Mouse (Mus musculus) right cerebral cortex, postnatal 36 days (tissue): ENCODE measurements around the gene Spef2.
"Not testable (repeated sequence)": the region's sequence is repeated elsewhere in the genome, so short reads cannot be mapped to it uniquely, and the experiment has no call there.

ENCODE experiments used
- DNase-seq, 2 experiments: peaks; one replicate each; pipeline ENCODE4 v3.0.0; 2022; ENCODE audit warnings: low spot score in 2 of 2, mixed read lengths in 1 of 2

The Spef2 gene

DNA sequence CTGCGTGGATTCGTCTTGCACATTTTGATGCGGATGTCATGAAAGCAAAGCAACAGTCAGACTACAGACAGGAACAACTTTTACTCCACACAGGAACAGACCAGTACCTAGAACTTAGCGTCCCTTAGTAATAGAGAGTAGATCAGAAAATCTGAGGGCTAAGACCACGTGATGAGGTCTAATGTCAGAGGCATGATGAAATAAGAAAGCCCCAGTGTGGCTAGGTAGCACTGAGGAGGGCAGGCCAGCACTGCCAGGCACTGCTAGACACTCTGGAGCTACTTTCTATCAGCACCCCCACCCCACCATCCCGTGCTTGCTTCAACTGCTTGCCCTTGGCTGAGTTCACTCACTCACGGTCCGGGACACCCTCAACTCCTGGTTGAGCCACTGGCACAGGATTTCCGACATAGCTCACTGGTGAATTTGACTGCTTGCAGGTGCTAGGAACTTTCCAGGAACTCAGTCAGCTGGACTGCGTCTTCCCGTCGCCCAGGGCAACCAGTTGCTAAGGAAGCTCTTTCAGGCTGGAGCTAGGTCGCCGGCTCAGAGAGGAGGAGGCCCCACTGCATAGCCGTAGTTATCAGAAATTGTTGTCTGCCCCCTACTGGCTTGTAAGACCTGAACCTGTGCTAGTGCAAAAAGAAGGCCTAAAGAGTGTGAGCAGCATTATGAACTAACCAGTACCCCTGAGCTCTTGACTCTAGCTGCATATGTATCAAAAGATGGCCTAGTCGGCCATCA lies at the start of gene Spef2:
Gene Spef2 (minus strand): TSS at position 510 of the 744 bp plus-strand sequence.
- peak; percentile 22 to 46 for DNase-seq

DNA sequence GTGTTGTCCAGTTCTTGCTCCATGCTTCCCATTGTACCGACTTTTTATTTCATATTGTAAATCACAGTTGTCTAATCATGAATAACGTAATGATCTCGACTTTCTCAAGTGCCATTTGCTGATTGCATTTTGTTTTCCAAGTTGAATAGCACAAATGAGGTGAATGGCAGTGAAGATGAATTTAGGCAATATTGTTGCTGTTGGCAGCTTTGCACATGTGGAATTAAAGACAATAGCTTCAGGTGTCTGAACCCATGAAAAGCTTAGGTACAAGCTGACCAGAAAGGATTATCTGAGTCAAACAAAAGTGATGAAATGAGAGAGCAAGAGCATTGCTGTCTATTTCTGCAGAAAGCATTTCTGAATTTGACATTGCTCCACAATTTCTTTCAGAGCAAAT lies 45.5 kb upstream of the Spef2 start:
- no peak for DNase-seq

DNA sequence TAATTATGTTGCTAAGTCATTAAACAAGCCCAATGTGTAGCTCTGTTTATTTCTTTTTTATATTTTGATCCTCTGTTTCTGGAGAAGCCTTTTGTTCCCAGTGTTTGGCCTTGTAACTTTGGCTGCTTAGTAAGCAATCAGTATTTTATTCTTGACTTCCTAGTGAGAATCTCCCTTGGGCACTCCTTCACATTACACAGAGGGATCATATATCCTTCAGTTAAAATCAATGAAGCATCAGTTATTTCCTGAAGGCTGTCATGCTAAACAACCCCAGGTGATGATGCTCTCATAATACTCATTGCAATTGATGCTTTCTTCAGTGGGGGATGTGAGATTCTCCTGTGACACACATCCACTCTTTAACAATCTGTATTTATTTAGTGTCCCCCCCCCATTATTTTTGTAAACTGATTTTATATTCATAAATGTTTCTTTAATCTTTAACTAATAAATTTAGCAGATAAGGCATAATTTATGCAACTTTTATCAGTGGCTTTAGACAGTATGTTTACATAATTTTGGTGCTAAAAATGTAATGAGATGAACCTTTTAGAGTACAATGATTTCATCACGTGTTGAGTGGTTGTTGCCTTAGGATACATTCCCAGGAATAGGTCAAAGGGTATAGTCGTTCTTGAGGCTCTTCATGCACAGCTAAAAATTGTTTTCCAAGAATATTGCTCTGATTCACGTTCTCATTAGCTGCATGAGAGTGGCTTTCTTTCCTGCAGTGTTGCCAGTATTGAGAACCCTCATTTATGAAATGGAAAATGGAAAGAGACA lies 39.8 kb upstream of the Spef2 start:
- no peak for DNase-seq

DNA sequence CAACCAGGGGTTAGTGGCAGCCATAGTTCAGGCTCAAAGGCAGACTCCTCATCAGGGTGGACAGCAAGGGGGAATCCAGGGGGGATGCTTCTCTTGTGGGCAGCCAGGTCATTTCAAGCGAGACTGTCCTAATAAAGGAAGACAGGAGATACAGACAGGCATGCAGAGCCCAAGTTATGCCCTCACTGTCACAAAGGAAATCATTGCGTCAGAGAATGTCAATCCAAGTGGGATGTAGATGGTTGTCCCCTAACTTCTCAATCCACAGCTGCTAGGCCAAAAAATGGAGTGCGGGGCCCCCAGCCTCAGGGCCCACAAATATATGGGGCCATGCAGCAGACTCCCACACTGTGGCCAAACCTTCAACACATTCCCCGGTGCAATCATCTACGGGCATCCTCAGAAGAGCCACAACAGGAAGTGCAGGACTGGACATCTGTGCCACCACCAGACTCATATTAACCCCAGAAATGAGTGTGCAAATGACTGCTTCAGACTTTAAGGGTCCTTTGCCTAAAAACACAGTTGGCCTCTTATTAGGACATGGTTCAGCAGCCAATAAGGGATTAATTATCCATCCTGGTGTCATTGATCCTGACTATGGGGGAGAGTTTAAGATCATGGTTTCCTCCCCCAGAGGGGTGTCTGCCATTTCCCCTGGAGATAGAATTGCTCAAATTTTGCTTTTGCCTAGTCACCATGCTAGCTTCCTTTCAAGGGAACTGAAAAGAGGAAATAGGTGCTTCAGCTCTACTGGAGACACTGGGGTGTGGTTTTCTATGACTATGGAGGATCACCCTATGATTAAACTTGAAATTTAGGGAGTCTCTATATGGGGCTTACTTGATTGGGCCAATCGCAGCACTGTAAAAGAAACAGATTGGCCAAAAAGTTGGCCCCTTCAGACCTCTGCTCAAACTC lies 25.8 kb upstream of the Spef2 start:
- DNase-seq = not testable (repeated sequence)

DNA sequence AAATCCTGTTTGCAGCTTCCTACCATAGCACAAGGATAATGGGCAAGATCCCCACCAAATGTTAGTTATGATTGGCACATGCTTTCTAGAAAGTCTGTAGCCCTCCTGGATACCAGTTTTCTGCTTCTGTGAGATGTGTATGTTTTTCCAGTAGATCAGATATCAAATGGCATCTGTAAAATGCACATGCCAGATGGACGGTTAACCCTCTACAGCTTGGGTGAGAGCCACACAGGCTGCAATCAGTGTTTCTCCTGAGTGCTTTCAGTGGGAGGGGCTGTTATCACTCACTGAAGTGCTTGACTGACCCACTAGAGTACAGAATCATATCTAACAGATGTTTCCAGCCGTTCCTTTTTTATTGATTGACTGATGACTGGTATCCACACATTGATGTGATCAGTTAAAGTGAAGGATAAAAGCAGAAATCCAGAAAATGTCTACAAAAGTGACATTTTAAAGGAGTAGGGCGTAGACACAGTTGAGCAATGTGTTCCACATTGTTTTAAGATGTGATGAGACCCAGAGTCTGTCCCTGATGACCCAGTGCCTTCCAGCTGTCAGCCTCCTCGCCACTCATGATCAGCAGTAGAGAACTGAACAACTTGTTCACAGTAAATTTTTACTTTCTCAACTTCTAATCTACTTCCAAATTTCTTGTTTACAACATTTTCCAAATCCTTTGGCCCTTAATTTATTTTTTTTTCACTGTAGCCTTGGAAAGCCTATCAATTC lies 19.7 kb upstream of the Spef2 start:
- DNase-seq = no peak

DNA sequence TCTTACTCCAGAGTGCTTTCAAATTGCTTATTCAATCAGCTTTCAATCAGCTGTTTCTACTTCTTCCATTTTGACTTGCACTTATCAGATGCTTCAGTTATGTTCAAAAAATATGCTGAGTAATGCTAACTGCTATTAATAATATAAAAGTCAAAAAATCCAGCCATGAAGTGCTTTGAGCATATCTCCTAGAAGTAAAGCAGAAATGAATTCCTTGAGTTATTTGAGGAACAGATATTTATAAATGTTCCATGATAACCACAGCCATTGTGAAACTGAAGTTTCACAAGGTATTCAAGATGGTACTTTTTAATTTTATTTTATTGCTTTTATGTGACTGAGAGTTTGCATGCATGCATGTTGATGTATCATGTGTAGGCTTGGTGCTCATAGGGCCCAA lies 18.4 kb upstream of the Spef2 start:
- DNase-seq = no peak

DNA sequence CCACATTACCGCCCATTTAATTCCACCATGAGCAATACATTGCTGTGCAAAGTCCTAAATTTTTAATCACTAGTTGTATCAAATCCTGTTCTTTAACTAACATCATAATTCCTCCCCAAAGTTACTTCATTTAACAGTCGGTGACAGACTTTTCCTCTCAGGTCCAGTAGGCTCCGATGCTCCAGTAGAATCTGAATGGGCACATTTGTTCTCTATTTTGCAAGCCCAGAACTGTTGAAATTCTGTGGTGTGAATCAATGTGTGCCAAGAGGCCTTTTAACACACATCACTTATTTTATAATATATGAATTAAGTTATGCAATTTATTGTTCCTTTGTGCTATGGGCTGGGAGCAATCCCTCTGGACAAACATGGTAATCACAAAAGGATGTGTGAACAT lies 2.3 kb upstream of the Spef2 start:
- DNase-seq = no peak

DNA sequence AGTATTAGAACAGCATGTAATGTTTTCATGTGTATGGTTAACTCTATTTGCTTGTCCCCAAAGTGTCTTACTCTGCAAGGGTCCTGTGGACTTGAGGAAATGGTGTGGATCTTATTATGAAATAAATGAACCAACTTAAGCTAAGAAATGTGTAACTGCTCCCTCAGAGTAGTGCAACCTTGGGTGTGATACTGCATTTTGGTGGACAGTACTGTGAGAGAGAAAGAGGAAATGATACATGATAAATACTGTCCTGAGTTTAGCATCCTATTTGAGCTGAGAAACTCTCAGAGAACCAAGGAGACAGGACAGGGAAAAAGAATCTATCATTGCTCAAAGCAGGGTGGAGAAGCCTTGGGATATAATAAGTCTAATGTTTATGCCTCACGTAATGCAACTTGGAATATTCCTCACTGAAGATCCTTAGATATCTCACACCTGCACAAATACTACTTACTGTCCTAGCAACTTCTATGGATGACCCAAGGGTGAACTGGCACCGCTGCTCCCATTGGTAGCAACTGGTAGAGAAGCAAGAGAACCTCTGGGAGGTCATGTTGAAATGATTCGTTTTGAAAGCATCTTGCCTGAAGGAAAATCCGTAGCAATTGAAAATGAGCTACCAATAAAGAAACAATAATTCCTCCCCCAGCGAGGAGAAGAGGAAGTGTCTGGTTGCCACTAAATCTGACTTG lies 1.1 kb downstream of the Spef2 start:
- DNase-seq = no peak

DNA sequence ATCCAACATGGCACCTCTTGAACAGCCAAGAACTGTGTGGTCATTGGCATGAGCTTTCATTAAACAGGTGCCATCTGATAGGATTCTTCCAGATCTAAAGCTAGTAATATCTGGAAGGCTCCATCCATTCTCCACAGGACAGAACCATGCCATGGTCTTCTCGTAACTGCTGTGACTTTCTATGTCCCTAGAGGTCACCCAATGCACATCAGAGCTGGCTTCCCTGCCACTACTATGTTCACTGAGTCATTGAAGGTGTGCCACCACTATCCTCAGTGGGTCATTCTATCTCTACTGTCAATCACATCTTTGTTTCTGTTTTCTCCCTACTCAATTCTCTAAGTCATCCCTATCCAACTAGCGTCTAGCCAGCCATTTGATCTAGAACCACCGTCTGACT lies 6.5 kb downstream of the Spef2 start:
- DNase-seq = no peak

DNA sequence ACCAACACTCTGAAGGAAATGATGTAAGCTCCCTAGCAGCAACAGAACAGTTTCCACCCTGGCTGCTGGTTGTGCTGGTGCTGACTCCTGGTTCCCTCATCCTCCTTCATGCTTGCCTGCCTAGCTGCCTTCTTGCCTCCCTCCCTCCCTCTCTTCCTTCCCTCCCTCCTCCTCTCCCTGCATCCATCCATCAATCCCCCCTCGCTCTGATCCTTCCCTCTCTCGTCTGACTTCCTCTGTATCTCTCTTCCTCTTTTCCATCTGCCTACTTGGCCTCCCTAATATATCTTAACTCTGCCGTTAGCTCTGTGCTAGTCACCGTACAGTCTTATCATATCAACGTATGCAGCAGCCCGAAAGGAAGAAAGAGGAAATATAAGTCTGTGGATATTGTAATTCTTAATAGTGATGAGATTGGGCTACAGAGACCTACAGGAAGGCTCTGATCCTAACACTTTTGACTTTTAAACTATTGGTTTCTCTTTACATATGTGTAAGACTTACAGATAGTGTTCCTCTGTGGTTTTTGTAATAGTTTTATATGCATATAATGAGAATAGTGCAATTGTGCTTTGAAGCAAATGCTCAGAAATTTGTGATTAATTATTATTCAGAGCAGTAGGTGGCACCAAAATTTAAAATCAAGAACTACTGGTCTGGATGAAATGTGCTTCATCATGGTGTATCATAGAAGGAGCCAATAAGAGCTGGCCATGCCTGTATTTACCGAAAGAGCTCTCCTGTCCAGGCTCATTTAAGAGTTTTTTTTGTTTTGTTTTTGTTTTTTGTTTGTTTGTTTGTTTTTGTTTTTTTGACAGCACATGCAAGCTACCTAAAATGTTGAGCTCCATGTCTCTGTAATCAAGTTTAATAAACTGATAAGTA lies 33.9 kb downstream of the Spef2 start:
- DNase-seq = no peak

DNA sequence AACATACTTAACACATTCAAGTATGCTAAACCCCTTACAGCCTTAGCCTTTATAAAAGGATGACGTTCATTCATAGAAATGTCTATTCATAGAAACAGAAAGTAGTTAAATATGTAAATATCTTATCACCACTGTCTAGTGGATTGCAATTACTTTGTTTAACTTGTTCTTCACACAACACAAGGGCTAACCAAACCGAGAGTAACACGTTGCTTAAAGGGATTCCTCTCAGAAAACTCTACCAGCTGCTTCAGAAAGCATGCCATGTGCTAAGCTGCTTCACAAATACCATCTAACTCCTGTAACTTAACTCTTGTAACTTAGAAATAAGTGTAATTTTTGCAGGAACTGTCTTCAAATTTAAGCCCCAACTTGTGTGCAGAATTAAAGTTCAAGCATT lies 35.0 kb downstream of the Spef2 start:
- no peak for DNase-seq

DNA sequence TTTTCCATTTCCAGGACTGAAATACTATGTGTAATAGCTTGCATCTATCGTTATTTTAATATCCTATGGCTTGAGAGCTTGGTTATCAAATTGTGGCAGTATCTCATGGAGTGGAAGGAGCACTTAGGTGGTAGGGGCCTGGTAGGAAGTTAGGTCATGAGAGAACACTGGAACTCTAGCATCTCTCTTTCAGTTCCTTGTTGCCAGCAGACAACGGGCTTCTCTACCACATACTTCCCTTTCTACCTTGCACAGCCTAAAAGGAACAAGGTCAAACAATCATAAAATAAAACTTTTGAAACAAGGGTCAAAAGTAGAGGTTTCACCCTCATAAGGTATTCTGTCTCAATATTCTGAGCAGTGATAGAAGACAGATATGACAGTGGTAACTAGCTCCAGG lies 38.3 kb downstream of the Spef2 start:
- no peak for DNase-seq

DNA sequence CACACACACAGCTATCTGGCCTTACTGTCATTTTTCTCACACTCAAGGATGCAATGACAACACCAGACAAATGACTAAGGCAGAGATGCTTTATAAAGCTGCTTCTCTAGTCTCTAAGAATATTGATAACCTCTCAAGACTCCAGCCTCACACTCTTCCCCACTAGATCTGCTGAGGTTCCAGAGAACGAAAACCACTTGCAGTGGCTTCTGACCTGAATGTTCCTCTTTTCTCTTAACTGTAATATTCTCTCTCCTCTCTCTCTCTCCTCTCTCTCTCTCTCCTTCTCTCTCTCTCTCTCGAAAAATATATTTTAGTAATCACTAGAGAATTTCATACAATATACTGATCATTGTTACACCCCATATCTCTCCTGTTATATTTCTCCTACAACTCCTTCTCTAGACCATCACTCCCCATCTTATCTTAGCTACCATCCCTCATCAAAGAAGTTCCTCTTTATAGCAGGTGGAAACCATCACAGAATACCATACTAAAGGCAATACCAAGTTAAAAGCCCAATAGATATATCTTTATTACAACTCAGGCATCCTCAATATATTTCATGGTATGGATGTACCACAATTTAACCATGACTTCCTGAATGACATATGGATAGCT lies 42.7 kb downstream of the Spef2 start:
- DNase-seq = no peak

DNA sequence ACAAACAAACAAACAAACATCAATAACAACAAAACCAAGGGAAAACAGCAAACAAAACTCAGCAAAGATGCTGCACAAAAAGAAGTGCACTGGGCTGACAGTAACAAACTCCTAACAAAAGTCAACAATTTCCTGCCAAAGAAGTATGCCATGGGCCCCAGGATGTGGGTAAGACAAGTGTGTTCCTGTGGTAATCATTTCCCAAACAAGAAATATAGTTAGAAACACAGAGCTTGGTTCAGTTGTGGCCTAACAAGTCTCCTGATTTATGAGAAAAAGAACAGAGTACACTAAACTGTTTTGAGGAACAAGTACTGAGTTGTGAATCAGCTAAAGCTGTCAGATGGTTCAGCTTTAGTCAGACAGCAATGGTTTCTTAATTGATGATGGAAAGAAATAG lies 46.8 kb downstream of the Spef2 start:
- DNase-seq = no peak

DNA sequence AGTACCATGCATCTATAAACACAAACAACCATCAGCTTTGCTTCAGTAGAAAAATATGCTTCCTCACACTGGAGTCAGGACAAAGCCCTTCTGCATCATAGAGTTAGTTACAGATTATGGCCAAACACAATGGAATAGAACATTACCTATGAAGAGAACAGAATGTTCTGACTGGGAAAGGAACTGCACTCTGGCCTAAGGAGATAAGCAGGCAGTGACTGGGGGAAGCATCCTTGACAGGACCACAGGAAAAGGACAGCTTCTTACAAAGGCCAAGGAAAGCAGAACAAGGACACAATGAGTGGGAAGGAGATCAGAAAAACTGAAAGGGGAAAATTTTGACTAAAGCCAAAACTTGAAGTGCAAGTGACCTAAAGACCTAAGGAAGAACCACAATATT lies 56.9 kb downstream of the Spef2 start:
- DNase-seq = no peak

DNA sequence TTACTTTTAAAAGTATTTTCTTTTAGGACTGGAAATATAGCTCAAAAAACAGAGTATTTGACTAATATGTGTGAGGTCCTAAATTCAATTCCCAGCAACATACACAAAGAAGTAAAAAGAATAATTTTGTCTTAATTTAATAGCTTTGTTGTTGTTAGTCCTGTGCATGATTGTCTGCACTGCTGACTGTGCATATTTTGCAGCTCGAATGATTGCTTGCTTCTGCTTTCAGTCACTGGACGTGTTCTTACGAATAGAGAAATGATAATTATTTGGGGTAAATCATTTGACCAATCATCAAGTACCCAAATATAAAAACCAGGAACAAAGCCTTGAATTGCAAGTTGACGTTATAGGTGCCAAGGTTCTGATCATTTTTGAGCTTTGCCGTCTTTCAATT lies 57.8 kb downstream of the Spef2 start:
- no peak for DNase-seq

DNA sequence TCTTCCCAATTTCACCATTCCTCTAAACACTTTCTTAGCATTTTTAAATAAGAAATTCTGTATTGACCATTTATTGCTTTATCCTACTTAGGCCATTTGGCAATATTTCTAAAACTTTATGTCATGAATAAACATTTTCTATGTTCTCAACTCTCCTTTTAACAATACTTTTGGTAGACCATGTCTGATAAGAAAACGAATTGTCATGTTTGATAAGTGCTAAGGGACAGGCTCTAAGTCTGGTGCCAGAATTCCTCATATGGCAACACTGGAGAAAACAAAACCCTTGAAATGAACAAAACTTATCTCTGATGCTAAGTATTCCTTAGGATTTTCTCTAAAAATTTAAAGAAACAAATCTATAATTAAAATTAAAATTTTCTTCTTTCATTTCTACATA lies 58.2 kb downstream of the Spef2 start:
- no peak for DNase-seq

DNA sequence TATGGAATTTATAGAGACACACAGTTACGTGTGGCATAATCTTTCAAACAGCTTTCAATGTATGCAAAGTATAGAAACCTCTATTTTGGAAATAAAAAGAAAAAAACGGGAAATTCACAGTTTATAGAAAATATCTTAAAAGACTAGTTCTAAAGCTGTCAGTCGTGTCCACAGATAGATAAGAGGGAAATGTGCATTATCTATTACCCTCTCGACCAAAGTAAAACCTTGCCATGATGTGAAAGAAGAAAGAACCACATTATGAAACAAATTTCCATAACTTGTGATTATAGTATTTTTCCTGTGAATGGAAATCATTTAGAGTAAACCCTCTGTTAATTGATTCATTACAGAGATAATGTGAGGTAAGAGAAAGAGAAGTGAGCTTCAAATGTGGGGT lies 65.2 kb downstream of the Spef2 start:
- no peak for DNase-seq

DNA sequence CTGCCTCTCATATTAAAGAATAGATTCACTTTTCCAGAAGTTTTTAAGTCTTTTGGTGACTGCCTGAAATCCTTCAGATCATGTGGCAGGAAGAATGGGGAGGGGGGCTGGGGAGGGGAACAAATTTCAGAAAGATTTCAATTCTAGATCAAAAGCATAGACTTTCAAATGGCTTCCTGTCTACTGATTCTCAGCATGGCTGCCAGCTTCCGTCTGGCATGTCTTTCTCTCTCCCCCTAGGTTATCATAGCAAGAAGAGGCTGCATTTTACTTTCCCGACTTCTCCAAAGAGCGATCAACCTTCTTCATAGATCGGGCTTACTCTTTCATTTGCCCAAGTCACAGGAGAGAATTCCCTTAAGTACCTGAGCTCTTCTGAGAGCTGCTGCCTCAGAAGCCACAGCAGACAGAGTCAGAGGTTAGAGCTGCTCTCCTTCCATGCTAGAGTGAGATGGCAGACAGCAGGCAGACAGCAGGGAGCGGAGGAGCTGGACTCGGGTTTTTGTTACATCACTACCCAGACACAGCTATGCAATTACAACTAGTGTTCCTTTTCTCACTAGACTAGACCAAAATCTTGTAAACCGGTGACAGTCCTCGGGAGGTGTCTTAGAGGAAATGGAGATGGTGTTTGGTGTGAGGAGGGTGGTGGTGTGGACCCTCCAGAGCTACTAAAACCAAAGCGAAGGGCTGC lies 71.2 kb downstream of the Spef2 start:
- no peak for DNase-seq
